Mouse (Mus musculus) MEL (cell line): ENCODE results near the gene Aff3. TPM values are rescaled to one million over a fixed set of nuclear protein-coding genes. Genes with fewer than 3 reads are reported as not detected.

ENCODE experiments used
- DNase-seq: peaks from one replicate; pipeline ENCODE4 v3.0.0; 2011; ENCODE audit warnings: low read depth, low spot score
- H3K27ac ChIP-seq: 2 replicates; pipeline ENCODE4 v1.5.1; 2012; ENCODE audit warnings: low read depth, mild to moderate bottlenecking, control low read depth, low read length, moderate library complexity; ENCODE audit not compliant: control insufficient read depth
- H3K27me3 ChIP-seq, 2 experiments: fragments of 150-350 bp in 1 of 2; sonication (generic) in 1 of 2; 2 replicates each; pipeline ENCODE4 v1.6.1; 2012; ENCODE audit warnings: low read length in 2 of 2, mild to moderate bottlenecking in 2 of 2, improper control_type of control experiment in 1 of 2, moderate library complexity in 1 of 2; ENCODE audit not compliant: insufficient read depth in 2 of 2, control insufficient read depth in 1 of 2
- H3K36me3 ChIP-seq, 2 experiments: 2 replicates each; pipeline ENCODE4 v1.6.1; 2012 to 2014; ENCODE audit warnings: low read length in 2 of 2, improper control_type of control experiment in 1 of 2, inconsistent platforms in 1 of 2, mild to moderate bottlenecking in 1 of 2; ENCODE audit not compliant: insufficient read depth in 2 of 2, control insufficient read depth in 1 of 2
- H3K4me1 ChIP-seq, 2 experiments: fragments of 150-350 bp in 1 of 2; sonication (generic) in 1 of 2; 2 replicates each; pipeline ENCODE4 v1.6.1; 2012; ENCODE audit warnings: low read length in 2 of 2, improper control_type of control experiment in 1 of 2, mild to moderate bottlenecking in 1 of 2; ENCODE audit not compliant: insufficient read depth in 2 of 2, control insufficient read depth in 1 of 2
- H3K4me3 ChIP-seq, 2 experiments: fragments of 150-350 bp in 1 of 2; sonication (generic) in 1 of 2; 2 replicates each; pipeline ENCODE4 v1.5.1; 2012; ENCODE audit warnings: low read depth in 2 of 2, low read length in 2 of 2, mild to moderate bottlenecking in 2 of 2, moderate library complexity in 2 of 2, control low read depth in 1 of 2, improper control_type of control experiment in 1 of 2; ENCODE audit not compliant: control insufficient read depth in 1 of 2, insufficient read depth in 1 of 2
- H3K79me2 ChIP-seq: 2 replicates; pipeline ENCODE4 v1.6.1; 2012; ENCODE audit warnings: mild to moderate bottlenecking, low read length, moderate library complexity; ENCODE audit not compliant: control insufficient read depth, poor library complexity, insufficient read depth
- H3K9ac ChIP-seq: 2 replicates; pipeline ENCODE4 v1.6.1; 2012; ENCODE audit warnings: low read depth, mild to moderate bottlenecking, control low read depth, low read length, moderate library complexity; ENCODE audit not compliant: control insufficient read depth, poor library complexity, severe bottlenecking
- H3K9me3 ChIP-seq: fragments of 150-350 bp; sonication (generic); replicated peaks from 2 replicates; pipeline ENCODE4 v1.6.1; 2012; ENCODE audit warnings: mild to moderate bottlenecking, low read length, improper control_type of control experiment, moderate library complexity; ENCODE audit not compliant: insufficient read depth
- CHD1 ChIP-seq: IDR thresholded peaks from 2 replicates; pipeline ENCODE4 v1.6.1; 2012; ENCODE audit warnings: low read depth, mild to moderate bottlenecking, inconsistent platforms, low read length, improper control_type of control experiment
- CTCF ChIP-seq, 3 experiments: IDR thresholded peaks in 2 of 3; conservative IDR thresholded peaks in 1 of 3; 2 replicates each; pipeline ENCODE4 v1.5.1; 2011 to 2012; ENCODE audit warnings: low read length in 3 of 3, low read depth in 2 of 3, mild to moderate bottlenecking in 2 of 3, improper control_type of control experiment in 1 of 3, inconsistent platforms in 1 of 3, mixed read lengths in 1 of 3, moderate library complexity in 1 of 3; ENCODE audit not compliant: control insufficient read depth in 1 of 3, insufficient read depth in 1 of 3, poor library complexity in 1 of 3, severe bottlenecking in 1 of 3
- EP300 ChIP-seq, 2 experiments: IDR thresholded peaks; 2 replicates each; pipeline ENCODE4 v1.6.1; 2011; ENCODE audit warnings: improper control_type of control experiment in 2 of 2, low read length in 2 of 2, low read depth in 1 of 2, mild to moderate bottlenecking in 1 of 2
- ETS1 ChIP-seq: IDR thresholded peaks from 2 replicates; pipeline ENCODE4 v1.6.1; 2012; ENCODE audit warnings: low read depth, mild to moderate bottlenecking, inconsistent platforms, low read length, improper control_type of control experiment, moderate library complexity
- GATA1 ChIP-seq: IDR thresholded peaks from 2 replicates; pipeline ENCODE4 v1.6.1; 2011; ENCODE audit warnings: low read depth, low read length, improper control_type of control experiment
- JUND ChIP-seq: IDR thresholded peaks from 2 replicates; pipeline ENCODE4 v1.6.1; 2011; ENCODE audit warnings: low read depth, mild to moderate bottlenecking, improper control_type of control experiment, low read length
- KAT2A ChIP-seq: conservative IDR thresholded peaks from 2 replicates; pipeline ENCODE4 v1.6.1; 2012; ENCODE audit warnings: low read depth, low read length, improper control_type of control experiment, inconsistent platforms
- MEF2A ChIP-seq: IDR thresholded peaks from 2 replicates; pipeline ENCODE4 v1.6.1; 2014; ENCODE audit warnings: low read depth, mild to moderate bottlenecking, inconsistent platforms, low read length, improper control_type of control experiment; ENCODE audit not compliant: poor library complexity, insufficient replicate concordance, severe bottlenecking; ENCODE audit errors: extremely low read depth
- MXI1 ChIP-seq: IDR thresholded peaks from 2 replicates; pipeline ENCODE4 v1.6.1; 2011; ENCODE audit warnings: mild to moderate bottlenecking, low read depth, low read length, improper control_type of control experiment
- RAD21 ChIP-seq: IDR thresholded peaks from 2 replicates; pipeline ENCODE4 v1.6.1; 2011; ENCODE audit warnings: mild to moderate bottlenecking, low read depth, low read length, improper control_type of control experiment
- RCOR1 ChIP-seq: IDR thresholded peaks from 2 replicates; pipeline ENCODE4 v1.6.1; 2012; ENCODE audit warnings: low read depth, mild to moderate bottlenecking, inconsistent platforms, low read length, improper control_type of control experiment
- SMC3 ChIP-seq: IDR thresholded peaks from 2 replicates; pipeline ENCODE4 v1.6.1; 2011; ENCODE audit warnings: low read depth, low read length, improper control_type of control experiment
- TAL1 ChIP-seq: IDR thresholded peaks from 2 replicates; pipeline ENCODE4 v1.6.1; 2012; ENCODE audit warnings: mild to moderate bottlenecking, inconsistent platforms, low read length, moderate library complexity, mixed read lengths
- TBP ChIP-seq: IDR thresholded peaks from 2 replicates; pipeline ENCODE4 v1.8.0; 2011; ENCODE audit warnings: low read depth, low read length, improper control_type of control experiment
- TCF12 ChIP-seq: IDR thresholded peaks from 2 replicates; pipeline ENCODE4 v1.6.1; 2014; ENCODE audit warnings: low read depth, mild to moderate bottlenecking, inconsistent platforms, low read length, improper control_type of control experiment, moderate library complexity
- USF2 ChIP-seq, 2 experiments: IDR thresholded peaks; 2 replicates each; pipeline ENCODE4 v1.6.1; 2011 to 2012; ENCODE audit warnings: improper control_type of control experiment in 2 of 2, low read length in 2 of 2, borderline replicate concordance in 1 of 2, inconsistent platforms in 1 of 2, low read depth in 1 of 2, mild to moderate bottlenecking in 1 of 2; ENCODE audit not compliant: insufficient read depth in 1 of 2
- ZC3H11A ChIP-seq: IDR thresholded peaks from 2 replicates; pipeline ENCODE4 v1.6.1; 2012; ENCODE audit warnings: low read depth, mild to moderate bottlenecking, inconsistent platforms, low read length, improper control_type of control experiment
- polyA plus RNA-seq, 2 experiments: library from polyadenylated mRNA; stranded (reverse) in 1 of 2; unstranded in 1 of 2; fragments of >175 nt in 1 of 2; fragments of >200 nt in 1 of 2; gene quantifications; 2 replicates each; pipeline versions ENCODE4 v1.2.1 to v1.2.4; 2012; ENCODE audit warnings: low replicate concordance in 2 of 2, low read depth in 1 of 2; ENCODE audit not compliant: insufficient read length in 2 of 2, insufficient read depth in 1 of 2, missing spikeins in 1 of 2
- total RNA-seq: library from RNA; depleted of rRNA; stranded (reverse); fragments of 300-350 nt; gene quantifications from 2 replicates; pipeline ENCODE4 v1.2.3, GENCODE M21; 2012

Gene Aff3
- total and polyA plus RNA-seq, 3 experiments = 18.5 to 41.1 (median 25.4) TPM

- peaks cover 0 to 13% of the 10 kb centered on the region in 2 experiments; a peak in 3 of 4 replicates for H3K4me1 ChIP-seq
- no peaks in the 10 kb centered on the region for H3K27me3 ChIP-seq
- no peaks in the 10 kb centered on the region for H3K79me2 ChIP-seq
- no peak overlapping the region for H3K4me3 ChIP-seq
- H3K27ac ChIP-seq = no peak overlapping the region
- H3K9ac ChIP-seq = no peak overlapping the region
- TF ChIP-seq CHD1 (no peak), USF2 (IDR thresholded peaks at IDR 0.05; ENCODE audit: borderline replicate concordance in 1 of 2, insufficient read depth in 1 of 2, low read depth in 1 of 2, low read length in 2 of 2) (no peak), TCF12 (peak; percentile 80), ETS1 (peak; percentile 49), ZC3H11A (no peak), GATA1 (peak; percentile 62), TAL1 (peak; percentile 79), EP300 (IDR thresholded peaks at IDR 0.05; ENCODE audit: low read depth in 1 of 2, low read length in 2 of 2) (peak; percentile 67 to 79), RCOR1 (peak; percentile 80)
- H3K36me3 ChIP-seq = peaks cover 0 to 12% of the 10 kb centered on the region in 2 experiments; a peak in 3 of 4 replicates
- DNase-seq = peak; percentile 88
- no peaks in the 10 kb centered on the region for H3K9me3 ChIP-seq
These were observed 343.8 kb downstream of the Aff3 start for GRCm38 (mm10) chr1:38320971-38321305.

DNA sequence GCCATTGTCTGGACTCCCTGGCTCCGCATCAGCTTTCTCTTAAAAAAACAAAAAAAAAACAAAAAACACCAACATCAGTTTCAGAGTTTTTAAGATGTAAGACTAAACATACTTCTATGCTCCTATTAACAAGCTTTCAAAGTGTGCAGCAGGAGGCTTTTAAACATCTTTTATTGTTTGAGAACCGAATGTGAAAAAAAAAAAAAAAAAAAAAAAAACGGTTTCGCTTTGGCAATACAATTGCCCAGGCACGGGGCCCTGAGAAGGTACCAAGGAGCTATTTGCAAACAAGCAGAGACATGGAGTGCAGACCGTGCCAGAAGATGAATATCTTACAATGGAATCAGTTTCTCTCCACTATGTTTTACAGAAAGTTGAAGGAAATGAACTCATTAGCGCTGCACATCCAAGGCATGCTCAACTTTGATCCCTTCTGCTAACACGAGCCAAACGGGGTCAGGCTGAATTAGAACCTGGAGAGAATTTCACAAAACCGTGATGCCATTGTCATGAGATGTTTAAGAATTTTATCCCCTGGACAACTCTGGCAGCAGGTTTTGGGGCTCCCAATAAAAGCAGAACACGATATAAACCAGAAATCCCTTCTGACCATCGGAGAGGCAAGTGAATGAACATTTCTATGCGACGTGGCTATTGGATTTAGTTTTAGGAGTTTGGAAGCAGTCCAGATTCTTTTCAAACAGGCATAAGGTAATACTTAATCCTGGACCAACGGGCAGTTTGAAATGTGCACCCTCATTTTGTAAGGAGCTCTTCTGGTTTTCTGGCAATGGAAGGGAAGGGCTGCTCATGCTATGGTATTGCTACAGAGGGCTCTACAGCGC is 344.4 kb downstream of the Aff3 start:
- Histone ChIP-seq H3K9me3 (no peaks in the 10 kb centered on the region), H3K9ac (no peak overlapping the region), H3K4me3 (no peak overlapping the region), H3K79me2 (no peaks in the 10 kb centered on the region), H3K4me1 (peaks cover 0 to 13% of the 10 kb centered on the region in 2 experiments; a peak in 3 of 4 replicates), H3K27ac (0 out of 2 replicates have a peak overlapping the region, but pooled peaks have one; percentile 24), H3K27me3 (no peaks in the 10 kb centered on the region), H3K36me3 (peaks cover 0 to 12% of the 10 kb centered on the region in 2 experiments; a peak in 3 of 4 replicates)
- DNase-seq = no peak
- TF ChIP-seq ETS1 = no peak
- peak in 2 of 3 experiments; percentile 14 to 22; a peak in 1 of 6 replicates for TF ChIP-seq CTCF (IDR thresholded peaks at IDR 0.05 in 2 of 3, conservative IDR thresholded peaks at IDR 0.05 in 1 of 3; ENCODE audit: control insufficient read depth in 1 of 3, insufficient read depth in 1 of 3, low read depth in 2 of 3, low read length in 3 of 3, poor library complexity in 1 of 3, severe bottlenecking in 1 of 3)

DNA sequence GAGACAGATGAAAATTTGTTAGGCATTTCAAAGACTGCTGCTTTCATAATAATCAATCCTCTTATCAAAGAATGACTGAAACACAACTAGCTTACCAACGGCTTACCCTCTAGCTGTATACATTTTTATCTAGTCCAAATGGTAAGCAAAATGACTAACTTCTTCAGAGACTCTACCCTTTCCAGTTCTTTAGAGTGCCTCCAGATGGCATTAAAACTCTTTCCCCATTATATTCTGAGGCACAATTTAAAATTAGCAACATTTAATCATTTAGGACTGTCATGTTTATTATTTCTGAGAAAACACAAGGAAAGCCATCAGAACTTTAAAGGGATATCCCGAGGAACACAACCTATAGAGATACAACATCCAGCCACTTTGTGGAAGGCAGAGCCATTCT is 346.1 kb downstream of the Aff3 start:
- Histone ChIP-seq H3K27me3 (no peaks in the 10 kb centered on the region), H3K4me3 (no peak overlapping the region), H3K4me1 (peaks cover 0 to 13% of the 10 kb centered on the region in 2 experiments; a peak in 3 of 4 replicates), H3K79me2 (no peaks in the 10 kb centered on the region), H3K27ac (no peak overlapping the region), H3K9ac (no peak overlapping the region), H3K9me3 (no peaks in the 10 kb centered on the region), H3K36me3 (peaks cover 0 to 12% of the 10 kb centered on the region in 2 experiments; a peak in 3 of 4 replicates)
- DNase-seq = no peak
- TF ChIP-seq SMC3 (no peak), TBP (no peak), CTCF (IDR thresholded peaks at IDR 0.05 in 2 of 3, conservative IDR thresholded peaks at IDR 0.05 in 1 of 3; ENCODE audit: control insufficient read depth in 1 of 3, insufficient read depth in 1 of 3, low read depth in 2 of 3, low read length in 3 of 3, poor library complexity in 1 of 3, severe bottlenecking in 1 of 3) (peak in 1 of 3 experiments; percentile 1; a peak in 1 of 6 replicates), RAD21 (peak; percentile 6), MEF2A (no peak), KAT2A (no peak), JUND (no peak), MXI1 (no peak)
